Mouse (Mus musculus): ENCODE results near the gene Ddx55.

The Ddx55 gene

DNA sequence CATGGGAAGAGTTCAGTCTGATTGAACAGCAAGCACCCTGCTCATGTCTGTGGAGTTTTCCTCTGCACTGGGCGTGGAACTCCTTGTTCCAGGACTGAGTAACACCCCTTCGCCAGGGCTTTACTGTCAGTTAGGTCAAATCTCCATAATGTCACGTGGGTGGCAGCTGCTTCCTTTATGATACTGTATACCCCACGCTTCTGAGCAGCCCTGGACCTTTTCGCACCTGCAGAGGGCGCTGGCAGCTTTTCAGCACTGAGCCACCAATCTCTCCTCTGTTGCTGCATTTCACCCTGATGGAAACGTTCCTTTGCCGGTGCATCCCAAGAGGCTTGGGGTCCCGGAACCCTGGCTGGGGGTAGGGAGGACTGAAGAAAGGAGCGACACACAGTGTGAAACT is 58.3 kb downstream of the Ddx55 start:
- DNase-seq = peak in 1 of 2 experiments; percentile 12

DNA sequence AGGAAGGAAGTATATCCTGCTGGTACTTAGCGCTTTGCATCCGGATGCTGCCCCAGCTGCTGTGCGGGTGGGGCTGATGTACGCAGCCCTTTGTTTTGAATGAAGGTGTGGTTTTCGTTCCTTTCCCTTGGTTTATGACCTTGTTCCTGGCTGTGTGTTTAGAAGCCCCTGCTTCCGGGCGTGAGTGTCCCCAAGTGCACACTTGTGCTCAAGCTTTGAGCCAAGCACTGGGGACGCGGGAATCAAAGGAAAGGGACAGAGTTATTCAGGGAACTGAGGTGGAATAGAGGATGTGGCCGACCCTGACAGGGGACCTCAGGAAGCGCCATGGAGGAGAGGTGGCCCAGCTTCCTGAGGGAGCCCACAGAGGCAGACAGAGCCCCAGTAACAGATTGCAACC is 62.0 kb downstream of the Ddx55 start:
- DNase-seq = peak; percentile 8 to 60

DNA sequence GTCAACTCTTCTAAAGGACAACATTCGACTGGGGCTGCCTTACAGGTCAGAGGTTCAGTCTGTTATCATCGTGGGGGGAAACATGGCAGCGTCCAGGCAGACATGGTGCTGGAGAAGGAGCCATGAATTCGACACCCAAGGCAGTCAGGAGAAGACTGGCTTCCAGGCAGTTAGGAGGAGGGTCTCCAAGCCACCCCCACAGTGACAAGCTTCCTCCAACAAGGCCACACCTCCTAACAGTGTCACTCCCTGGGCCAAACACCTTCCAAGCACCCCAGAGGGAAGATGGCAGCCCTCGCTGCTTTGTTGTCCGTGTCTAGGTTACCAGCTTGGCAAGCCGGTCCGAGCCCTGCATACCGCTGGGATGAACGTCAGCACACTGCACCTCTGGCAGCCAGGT is 66.0 kb downstream of the Ddx55 start:
- DNase-seq = no peak

Measured in kidney, postnatal 25 days (tissue).